Mouse (Mus musculus) ES-Bruce4 (cell line): ENCODE measurements around the gene Pygm. TPM values are rescaled to one million over a fixed set of nuclear protein-coding genes. Genes with fewer than 3 reads are reported as not detected.

ENCODE experiments used
- H3K27ac ChIP-seq: 2 replicates; pipeline ENCODE4 v1.5.1; 2012; ENCODE audit warnings: low read length, inconsistent platforms; ENCODE audit not compliant: insufficient read depth
- H3K27me3 ChIP-seq: 2 replicates; pipeline ENCODE4 v1.6.1; 2012; ENCODE audit warnings: mild to moderate bottlenecking, low read length, inconsistent platforms; ENCODE audit not compliant: control insufficient read depth, poor library complexity, insufficient read depth, severe bottlenecking
- H3K36me3 ChIP-seq: 2 replicates; pipeline ENCODE4 v1.6.1; 2012; ENCODE audit warnings: inconsistent platforms, mild to moderate bottlenecking, low read length, moderate library complexity; ENCODE audit not compliant: control insufficient read depth, poor library complexity, insufficient read depth, severe bottlenecking
- H3K4me1 ChIP-seq: one replicate; pipeline ENCODE4 v1.8.1; 2011; ENCODE audit warnings: low read length; ENCODE audit not compliant: control insufficient read depth, insufficient read depth
- H3K4me3 ChIP-seq: 2 replicates; pipeline ENCODE4 v1.5.1; 2011; ENCODE audit warnings: low read depth, mild to moderate bottlenecking, low read length
- H3K9ac ChIP-seq: 2 replicates; pipeline ENCODE4 v1.6.1; 2012; ENCODE audit warnings: low read depth, mild to moderate bottlenecking, inconsistent platforms; ENCODE audit not compliant: poor library complexity, severe bottlenecking
- H3K9me3 ChIP-seq: replicated peaks from 2 replicates; pipeline ENCODE4 v1.6.1; 2012; ENCODE audit warnings: mild to moderate bottlenecking, low read length, inconsistent platforms; ENCODE audit not compliant: control insufficient read depth, poor library complexity, insufficient read depth, severe bottlenecking
- CTCF ChIP-seq: IDR thresholded peaks from one replicate; pipeline ENCODE4 v1.8.1; 2011; ENCODE audit warnings: low read depth, low read length
- EP300 ChIP-seq: IDR thresholded peaks from 2 replicates; pipeline ENCODE4 v1.6.1; 2011; ENCODE audit warnings: low read depth, low read length; ENCODE audit not compliant: insufficient read depth
- POLR2A ChIP-seq: IDR thresholded peaks from one replicate; pipeline ENCODE4 v1.8.1; 2011; ENCODE audit warnings: low read length; ENCODE audit not compliant: insufficient read depth
- polyA plus RNA-seq: library from polyadenylated mRNA; stranded (reverse); fragments of >200 nt; gene quantifications from 2 replicates; pipeline ENCODE4 v1.2.4, GENCODE M21; 2011; ENCODE audit warnings: low read depth; ENCODE audit not compliant: missing spikeins, insufficient read depth, insufficient read length

The Pygm gene
- polyA plus RNA-seq, 1 experiment = 4.1 TPM

DNA sequence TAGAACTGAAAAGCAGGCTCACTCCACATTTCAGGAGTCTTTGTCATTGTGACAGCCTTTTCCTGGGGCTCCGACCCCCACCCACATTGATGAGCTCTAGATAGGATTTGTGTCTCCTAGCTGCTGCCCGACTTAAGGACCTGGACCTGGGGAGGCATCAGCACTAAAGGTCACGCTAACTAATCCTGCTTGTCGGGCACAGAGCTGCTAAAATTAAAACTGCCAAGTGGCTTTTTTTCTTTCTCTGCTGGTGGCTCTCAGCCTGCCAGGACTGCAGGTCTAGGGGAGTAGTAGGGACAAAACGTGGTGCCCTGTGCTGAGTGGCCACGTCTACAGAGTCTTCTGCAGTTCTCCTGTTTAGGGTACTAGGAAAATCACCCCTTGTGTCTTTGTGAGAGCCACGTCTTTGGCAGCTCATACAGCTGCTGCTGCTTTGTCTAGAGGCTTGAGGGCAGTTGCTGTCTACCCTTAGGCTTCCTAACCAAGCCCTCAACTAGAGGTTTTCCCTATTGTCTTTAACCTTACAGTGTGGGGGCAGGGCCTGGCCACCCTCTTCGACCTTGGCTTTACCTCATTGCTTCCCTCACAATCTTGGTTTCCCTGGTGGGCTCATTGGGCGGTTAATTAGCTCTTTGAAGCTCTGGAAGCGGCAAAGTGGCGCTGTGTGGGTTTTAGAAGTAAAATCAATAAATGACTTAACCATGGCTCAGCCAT is 6.7 kb upstream of the Pygm start:
- Histone ChIP-seq H3K9me3 (no peaks in the 10 kb centered on the region), H3K27me3 (no peaks in the 10 kb centered on the region), H3K36me3 (peaks cover 51% of the 10 kb centered on the region), H3K27ac (no peak overlapping the region), H3K4me3 (no peak overlapping the region), H3K4me1 (no peaks in the 10 kb centered on the region), H3K9ac (no peak overlapping the region)
- no peak for TF ChIP-seq POLR2A
- TF ChIP-seq CTCF = no peak
- no peak for TF ChIP-seq EP300

DNA sequence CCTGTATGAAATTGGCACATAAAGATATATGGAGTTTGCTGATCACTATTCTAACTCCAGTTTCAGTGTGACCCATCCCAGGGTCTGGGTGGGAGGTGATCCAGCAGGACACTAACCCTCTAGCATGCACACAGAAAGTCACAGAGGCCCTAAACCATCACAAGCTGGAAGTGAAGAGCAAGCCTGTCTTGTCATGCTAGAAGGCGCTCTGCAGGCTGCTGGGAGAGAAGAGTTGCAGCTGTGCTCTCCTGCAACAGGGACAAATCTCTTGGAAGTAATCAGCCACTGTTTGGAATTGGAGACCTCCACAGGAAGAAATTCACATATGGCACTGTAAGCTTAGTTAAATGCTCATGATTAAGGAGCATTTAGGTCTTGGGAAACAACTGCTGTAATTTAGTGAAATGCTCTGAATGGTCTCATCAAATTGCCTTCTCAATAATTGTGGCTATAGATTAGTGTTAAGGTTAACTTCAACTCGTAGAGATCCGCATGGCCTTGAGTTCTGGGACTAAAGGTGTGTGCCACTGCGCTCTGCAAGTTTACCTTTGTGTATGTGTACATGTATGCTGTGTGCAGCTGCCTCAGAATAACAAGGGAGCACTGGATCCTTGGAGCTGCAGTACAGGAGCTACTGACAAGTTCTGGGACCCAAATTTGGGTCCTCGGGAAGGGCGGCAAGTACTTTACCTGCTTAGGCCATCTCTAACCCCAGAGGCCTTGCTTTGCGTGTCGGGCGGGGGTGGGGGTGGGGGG is 3.6 kb upstream of the Pygm start:
- TF ChIP-seq CTCF = no peak
- no peak for TF ChIP-seq POLR2A
- TF ChIP-seq EP300 = no peak
- no peak overlapping the region for H3K4me3 ChIP-seq
- peaks cover 22% of the 10 kb centered on the region for H3K36me3 ChIP-seq
- no peak overlapping the region for H3K27ac ChIP-seq
- no peak overlapping the region for H3K9ac ChIP-seq
- H3K27me3 ChIP-seq = no peaks in the 10 kb centered on the region
- H3K4me1 ChIP-seq = no peaks in the 10 kb centered on the region
- no peaks in the 10 kb centered on the region for H3K9me3 ChIP-seq

DNA sequence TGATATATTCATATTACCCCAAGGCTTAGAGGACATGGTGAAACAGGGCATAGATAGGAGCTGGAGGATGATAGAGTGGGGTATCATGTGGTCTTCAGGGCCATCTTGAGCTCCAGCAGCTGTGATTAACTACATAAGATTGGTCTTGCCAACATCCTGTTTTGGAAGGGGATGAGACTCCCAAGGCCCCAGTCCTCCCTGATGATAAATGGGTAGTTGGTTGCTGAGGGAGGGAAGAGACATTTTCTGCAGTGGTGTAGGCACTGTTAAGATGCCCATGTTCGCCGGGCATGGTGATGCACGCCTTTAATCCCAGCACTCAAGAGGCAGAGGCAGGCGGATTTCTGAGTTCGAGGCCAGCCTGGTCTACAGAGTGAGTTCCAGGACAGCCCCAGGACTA is 3.0 kb upstream of the Pygm start:
- Histone ChIP-seq H3K27ac (no peak overlapping the region), H3K9me3 (no peaks in the 10 kb centered on the region), H3K4me1 (no peaks in the 10 kb centered on the region), H3K27me3 (no peaks in the 10 kb centered on the region), H3K4me3 (no peak overlapping the region), H3K36me3 (peaks cover 19% of the 10 kb centered on the region), H3K9ac (no peak overlapping the region)
- no peak for TF ChIP-seq CTCF
- no peak for TF ChIP-seq EP300
- TF ChIP-seq POLR2A = no peak

DNA sequence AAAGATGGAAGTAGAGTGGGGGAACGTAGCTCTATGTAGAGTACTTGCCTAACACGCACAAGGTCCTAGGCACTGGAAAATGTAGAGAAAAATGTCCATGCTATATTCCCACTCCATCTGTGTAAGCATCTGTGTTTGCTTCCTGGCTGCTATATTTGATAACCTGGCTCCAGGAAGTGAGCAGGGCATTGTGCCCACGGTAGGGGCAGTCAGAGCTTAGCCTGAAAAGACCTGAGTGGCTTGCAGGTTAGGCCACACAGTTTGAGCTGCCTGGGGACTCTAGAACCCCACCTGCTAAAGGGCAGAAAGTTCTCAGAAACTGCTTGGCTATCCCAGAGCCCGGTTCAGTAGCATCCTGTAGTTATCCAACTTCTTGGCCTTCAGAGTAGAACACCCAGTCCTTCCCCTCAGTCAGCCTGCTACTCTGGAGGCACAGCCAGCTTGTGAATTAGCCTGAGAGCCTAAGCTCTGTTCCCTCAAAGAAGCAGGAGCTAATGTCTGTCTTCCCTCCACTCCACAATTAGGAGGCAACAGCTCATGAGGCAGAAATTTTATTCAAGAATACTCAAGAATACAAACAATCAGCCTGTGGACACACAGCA is 1.8 kb upstream of the Pygm start:
- H3K36me3 ChIP-seq = peaks cover 7% of the 10 kb centered on the region
- TF ChIP-seq EP300 = no peak
- no peak for TF ChIP-seq CTCF
- TF ChIP-seq POLR2A = no peak
- H3K27me3 ChIP-seq = no peaks in the 10 kb centered on the region
- no peaks in the 10 kb centered on the region for H3K9me3 ChIP-seq
- no peak overlapping the region for H3K9ac ChIP-seq
- H3K4me3 ChIP-seq = no peak overlapping the region
- H3K27ac ChIP-seq = no peak overlapping the region
- H3K4me1 ChIP-seq = no peaks in the 10 kb centered on the region

DNA sequence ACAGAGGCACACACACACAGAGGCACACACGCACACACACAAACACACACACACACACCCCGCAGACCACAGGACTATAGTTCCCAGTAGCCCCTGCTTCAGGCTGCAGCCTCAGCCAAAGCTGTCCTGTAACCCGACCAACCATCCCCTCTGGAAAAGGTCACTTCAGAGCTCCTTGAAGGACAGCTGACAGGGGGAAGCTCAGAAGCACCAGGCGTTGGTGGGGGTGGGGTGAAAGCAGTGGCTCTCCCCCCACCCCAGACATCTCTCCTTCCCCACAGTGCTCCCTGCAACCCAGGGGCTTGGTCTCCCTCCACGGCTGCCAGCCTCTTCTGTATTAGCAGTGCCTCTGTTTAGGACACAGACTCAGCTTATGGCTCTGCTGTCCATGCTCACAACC is 729 bp upstream of the Pygm start:
- no peaks in the 10 kb centered on the region for H3K27me3 ChIP-seq
- H3K9ac ChIP-seq = no peak overlapping the region
- no peaks in the 10 kb centered on the region for H3K4me1 ChIP-seq
- H3K9me3 ChIP-seq = no peaks in the 10 kb centered on the region
- TF ChIP-seq POLR2A = no peak
- TF ChIP-seq CTCF = no peak
- TF ChIP-seq EP300 = no peak
- no peak overlapping the region for H3K4me3 ChIP-seq
- H3K36me3 ChIP-seq = no peaks in the 10 kb centered on the region
- no peak overlapping the region for H3K27ac ChIP-seq

DNA sequence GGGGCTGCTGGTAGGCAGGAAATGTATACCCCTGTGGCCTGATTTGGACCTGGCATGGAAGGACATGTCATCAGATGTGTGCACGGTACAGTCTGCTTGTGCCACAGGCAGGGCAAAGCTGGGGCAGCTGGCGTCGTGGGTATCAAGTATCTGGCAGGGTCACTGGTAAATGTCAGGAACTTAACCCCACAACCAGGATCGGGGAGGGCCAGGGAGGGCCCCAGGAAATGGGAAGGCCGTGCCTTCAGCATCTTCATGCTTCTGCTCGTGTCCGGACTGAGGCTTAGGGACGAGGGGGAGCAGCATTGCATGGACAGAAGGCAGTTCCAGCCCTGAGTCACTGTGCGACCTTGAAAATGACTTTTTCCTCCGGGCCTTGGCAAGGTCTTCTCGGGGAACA is 755 bp downstream of the Pygm start:
- no peaks in the 10 kb centered on the region for H3K27me3 ChIP-seq
- no peaks in the 10 kb centered on the region for H3K9me3 ChIP-seq
- no peaks in the 10 kb centered on the region for H3K36me3 ChIP-seq
- no peak overlapping the region for H3K9ac ChIP-seq
- no peaks in the 10 kb centered on the region for H3K4me1 ChIP-seq
- H3K4me3 ChIP-seq = no peak overlapping the region
- TF ChIP-seq EP300 (no peak), CTCF (no peak), POLR2A (no peak)
- H3K27ac ChIP-seq = no peak overlapping the region
